Mouse (Mus musculus): ENCODE results near the gene Myt1.

DNA sequence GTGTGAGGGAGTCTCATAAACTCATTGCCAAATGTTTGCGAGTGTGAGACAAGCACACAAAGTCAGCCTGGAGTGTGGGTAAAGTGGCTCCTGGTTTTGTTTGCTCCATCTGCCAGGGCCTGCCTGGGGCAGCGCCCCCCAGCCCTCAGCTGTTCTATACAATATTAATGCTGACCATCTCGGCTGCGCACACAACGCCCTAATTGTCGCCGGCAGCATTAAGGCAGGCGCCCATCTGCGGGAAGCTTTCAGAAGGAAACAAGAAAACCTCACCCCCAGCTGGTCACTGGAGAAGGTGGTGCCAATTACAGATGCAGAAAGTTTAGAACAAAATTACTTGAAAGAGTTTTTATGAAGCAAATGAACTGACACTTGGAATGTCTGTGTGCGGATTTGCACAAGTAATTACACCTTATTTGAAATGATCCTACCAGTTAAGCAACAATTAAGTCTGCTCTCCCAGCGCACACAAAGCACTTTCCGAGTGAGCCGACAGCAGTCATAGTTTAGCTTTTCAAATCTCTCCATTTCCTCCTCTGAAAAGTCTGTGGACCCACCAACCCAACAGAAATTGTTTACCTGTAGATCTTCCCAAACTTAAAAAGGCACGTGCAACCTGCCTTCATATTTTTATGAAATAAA, 875 bp downstream of the Myt1 start:
- no peak for TF ChIP-seq CTCF (IDR thresholded peaks at IDR 0.05)
- TF ChIP-seq EP300 (IDR thresholded peaks at IDR 0.05), result no peak

Measured in lung, postnatal 0 days (tissue).